Mouse (Mus musculus) stomach, postnatal 0 days (tissue): ENCODE results near the gene Ncoa1.

Experiments
- CTCF ChIP-seq: IDR thresholded peaks from 2 replicates; pipeline ENCODE4 v1.5.1; 2016; ENCODE audit warnings: antibody characterized with exemption, low read depth, mild to moderate bottlenecking, moderate library complexity
- EP300 ChIP-seq: optimal IDR thresholded peaks from 2 replicates; pipeline ENCODE3; 2016; ENCODE audit warnings: antibody characterized with exemption

DNA sequence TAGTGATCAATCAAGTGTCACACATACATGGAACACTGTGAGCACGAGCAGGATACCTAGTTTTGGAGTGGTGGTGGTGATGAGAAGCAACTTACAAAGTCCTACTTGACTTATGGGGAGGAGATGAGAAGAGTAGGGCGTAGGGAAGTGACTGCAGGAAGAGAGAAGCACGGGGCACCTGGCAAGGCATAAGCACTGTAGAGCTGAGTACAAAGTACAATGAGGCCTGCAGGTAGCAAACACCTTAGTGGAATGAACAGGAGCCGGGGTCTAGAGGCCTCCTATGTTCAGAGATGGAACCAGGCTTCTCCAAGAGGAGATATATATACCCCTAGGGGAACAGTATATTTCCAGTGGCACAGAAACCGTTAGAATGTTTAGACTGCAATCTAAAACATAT is 153.4 kb downstream of the Ncoa1 start:
- TF ChIP-seq CTCF (no peak), EP300 (no peak)
